Mouse (Mus musculus): ENCODE results near the gene Hexb.

DNA sequence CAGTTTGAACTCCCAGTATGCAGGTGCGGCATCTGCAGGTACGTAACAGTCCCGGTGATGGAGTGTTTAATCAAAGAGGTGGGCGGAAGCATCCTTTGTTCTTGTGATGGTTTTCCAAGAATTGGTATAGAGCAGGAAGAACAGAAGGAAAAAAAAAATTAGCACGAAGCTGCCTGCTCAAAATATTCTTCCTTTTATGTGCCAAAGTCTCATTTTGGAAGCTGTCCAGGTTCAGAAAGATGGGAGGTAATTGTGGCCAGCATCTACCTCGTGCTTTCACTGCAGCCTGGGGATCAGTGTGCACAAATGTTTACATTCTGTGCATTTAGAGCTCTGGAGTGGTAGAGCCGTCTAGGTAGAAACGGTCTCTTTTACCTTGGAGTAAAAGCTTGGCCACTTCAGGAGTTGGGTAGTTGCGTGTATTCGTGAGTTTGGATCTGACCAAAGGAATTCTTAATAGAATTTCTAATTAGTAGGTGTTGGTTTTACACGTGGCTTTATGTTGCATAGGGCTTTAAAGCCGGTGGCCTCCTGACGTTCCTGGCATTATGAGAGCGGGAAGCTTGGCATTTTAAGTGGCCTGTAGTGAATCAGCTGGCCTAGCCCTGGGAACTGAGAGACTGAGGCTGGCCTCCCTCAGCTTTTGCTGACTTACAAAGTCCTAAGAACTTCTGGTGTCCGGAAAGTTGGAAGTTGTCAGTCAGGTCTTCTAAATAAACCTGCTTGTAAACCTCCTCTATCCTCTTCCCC is 46.0 kb upstream of the Hexb start:
- TF ChIP-seq POLR2AphosphoS5 (IDR thresholded peaks at IDR 0.05; ENCODE audit: insufficient replicate concordance, low read depth, low read length): no peak
- no peak for TF ChIP-seq CTCF (IDR thresholded peaks at IDR 0.05; ENCODE audit: low read depth, low read length)
- no peak for TF ChIP-seq TAL1 (conservative IDR thresholded peaks at IDR 0.05; ENCODE audit: low read depth, low read length)
- no peak for TF ChIP-seq GATA1 (IDR thresholded peaks at IDR 0.05; ENCODE audit: borderline replicate concordance, low read length)

Measured in G1E (cell line).